Mouse (Mus musculus) layer of hippocampus, adult 2 months (tissue): ENCODE results near the gene Nav2. TPM values are rescaled to one million over a fixed set of nuclear protein-coding genes. Genes with fewer than 3 reads are reported as not detected.

ENCODE experiments used
- DNase-seq, 2 experiments: peaks; one replicate each; pipeline ENCODE4 v3.0.0; 2022; ENCODE audit warnings: low spot score in 2 of 2
- H3K27ac ChIP-seq: fragments of 200-600 bp; 2 replicates; pipeline ENCODE4 v1.8.1; 2022
- H3K4me3 ChIP-seq: fragments of 200-600 bp; 2 replicates; pipeline ENCODE4 v1.8.1; 2022; ENCODE audit warnings: mild to moderate bottlenecking
- CTCF ChIP-seq: fragments of 200-600 bp; conservative IDR thresholded peaks from 2 replicates; pipeline ENCODE4 v1.8.1; 2022; ENCODE audit warnings: antibody characterized with exemption, mild to moderate bottlenecking, moderate library complexity
- total RNA-seq, 2 experiments: library from RNA; stranded (reverse); gene quantifications; 2 replicates each; pipeline ENCODE4 v1.2.3; 2021

Gene Nav2
- total RNA-seq, 2 experiments from 2014 or later: 84.8 to 106 TPM

GRCm38 (mm10) chr7:49637851-49638663 is 729.5 kb downstream of the Nav2 start:
- Histone ChIP-seq H3K4me3 (no peak overlapping the region), H3K27ac (no peak overlapping the region)
- no peak for TF ChIP-seq CTCF
- no peak for DNase-seq

- TF ChIP-seq CTCF: no peak
- Histone ChIP-seq H3K4me3 (no peak overlapping the region), H3K27ac (no peak overlapping the region)
- no peak for DNase-seq
Measured at GRCm38 (mm10) chr7:49638941-49639776, 730.6 kb downstream of the Nav2 start.

GRCm38 (mm10) chr7:49639864-49640708 is 731.6 kb downstream of the Nav2 start:
- no peak overlapping the region for H3K27ac ChIP-seq
- no peak for DNase-seq
- no peak for TF ChIP-seq CTCF
- no peak overlapping the region for H3K4me3 ChIP-seq

GRCm38 (mm10) chr7:49640709-49641305 is 732.3 kb downstream of the Nav2 start:
- H3K4me3 ChIP-seq: no peak overlapping the region
- no peak overlapping the region for H3K27ac ChIP-seq
- no peak for TF ChIP-seq CTCF
- DNase-seq: no peak

Other genes starting within 250 kb of the Nav2 start
- gene Zdhhc13, start 119.7 kb upstream of the Nav2 start, total RNA-seq: 10 to 100 TPM; 20.3 to 23.0 TPM
- gene Csrp3, start 60.7 kb upstream of the Nav2 start, total RNA-seq: not detected
- gene E2f8, start 27.1 kb upstream of the Nav2 start, total RNA-seq: under 1 TPM; 0.25 to 0.49 TPM